Comparison of ENCODE assay signal across 7 mouse cellular contexts in the genomic region with DNA sequence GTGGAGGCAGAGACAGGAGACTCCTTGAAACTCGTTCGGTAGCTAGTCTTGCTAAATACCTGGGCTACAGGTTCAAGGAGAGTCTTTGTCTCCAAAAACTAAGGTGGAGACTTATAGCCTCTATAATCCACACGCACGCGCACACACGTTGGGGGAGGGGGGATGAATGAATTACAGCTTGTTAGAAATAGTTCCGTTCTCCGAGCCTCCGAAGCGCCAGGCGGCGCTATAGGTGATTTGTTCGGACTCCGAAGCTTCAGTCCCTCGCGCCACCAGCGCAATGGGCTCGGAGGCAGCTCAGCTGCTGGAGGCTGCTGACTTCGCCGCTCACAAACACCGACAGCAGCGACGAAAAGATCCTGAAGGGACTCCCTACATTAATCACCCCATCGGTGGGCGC. TPM values are rescaled to one million over a fixed set of nuclear protein-coding genes. Genes with fewer than 3 reads are reported as not detected.
DNase-seq lines count a peak whose midpoint lies in the region; ATAC-seq lines count a peak whose summit lies in the region.

Gene Hddc3, plus strand, starts transcription at position 247 of the 400 bp plus-strand sequence.

- peaks cover 29% of the 10 kb centered on the region for H3K4me1 ChIP-seq in embryonic facial prominence, embryonic 12.5 days
- H3K4me1 ChIP-seq in limb, embryonic 11.5 days (ENCODE audit: control insufficient read depth, insufficient read depth, low read length): peaks cover 27% of the 10 kb centered on the region
- peaks cover 35% of the 10 kb centered on the region for H3K4me1 ChIP-seq in midbrain, embryonic 14.5 days (ENCODE audit: control insufficient read depth, insufficient read depth, low read length)

- no peak for ATAC-seq in embryonic facial prominence, embryonic 12.5 days (ENCODE audit: insufficient number of reproducible peaks, insufficient read depth, low FRiP score, low TSS enrichment)
- ATAC-seq in limb, embryonic 11.5 days (ENCODE audit: insufficient number of reproducible peaks, low FRiP score, low TSS enrichment, low read depth): no peak; the same call in 1 of the 2 replicates
- ATAC-seq in midbrain, embryonic 14.5 days (ENCODE audit: low FRiP score, low TSS enrichment): peak; percentile 66

- H3K9me3 ChIP-seq in embryonic facial prominence, embryonic 12.5 days: no peaks in the 10 kb centered on the region
- H3K9me3 ChIP-seq in limb, embryonic 11.5 days (ENCODE audit: control insufficient read depth, low read length): no peaks in the 10 kb centered on the region
- H3K9me3 ChIP-seq in midbrain, embryonic 14.5 days (ENCODE audit: control insufficient read depth, low read length): no peaks in the 10 kb centered on the region

- peak within 1 kb of the TSS; percentile 59 for H3K4me3 ChIP-seq in embryonic facial prominence, embryonic 12.5 days
- peak within 1 kb of the TSS; percentile 43 for H3K4me3 ChIP-seq in limb, embryonic 11.5 days (ENCODE audit: low read depth, low read length)
- peak within 1 kb of the TSS; percentile 44 for H3K4me3 ChIP-seq in midbrain, embryonic 14.5 days (replicated peaks; ENCODE audit: low read depth, low read length)

- H3K9ac ChIP-seq in embryonic facial prominence, embryonic 12.5 days: peak within 1 kb of the TSS; percentile 75
- peak within 1 kb of the TSS; percentile 80 for H3K9ac ChIP-seq in limb, embryonic 11.5 days (ENCODE audit: low read length)
- H3K9ac ChIP-seq in midbrain, embryonic 14.5 days (replicated peaks; ENCODE audit: low read length): peak within 1 kb of the TSS; percentile 70

- H3K27ac ChIP-seq in embryonic facial prominence, embryonic 12.5 days: peak within 1 kb of the TSS; percentile 65
- no peak within 1 kb of the TSS for H3K27ac ChIP-seq in limb, embryonic 11.5 days (replicated peaks; ENCODE audit: low read depth, low read length)
- peak within 1 kb of the TSS; percentile 70 for H3K27ac ChIP-seq in midbrain, embryonic 14.5 days (replicated peaks; ENCODE audit: low read depth, low read length)

- H3K27me3 ChIP-seq in embryonic facial prominence, embryonic 12.5 days: no peaks in the 10 kb centered on the region
- no peaks in the 10 kb centered on the region for H3K27me3 ChIP-seq in limb, embryonic 11.5 days (ENCODE audit: control insufficient read depth, insufficient read depth, low read length)
- no peaks in the 10 kb centered on the region for H3K27me3 ChIP-seq in midbrain, embryonic 14.5 days (ENCODE audit: control insufficient read depth, insufficient read depth, low read length)

- WGBS in embryonic facial prominence, embryonic 12.5 days: under 1% methylated on average over 25 of the region's 25 CpGs
- under 1% methylated on average over 25 of the region's 25 CpGs for WGBS in limb, embryonic 11.5 days
- WGBS in midbrain, embryonic 14.5 days: 1% methylated on average over 25 of the region's 25 CpGs

- DNase-seq in adrenal gland, postnatal 25 days: peak; percentile 91
- peak; percentile 99 for DNase-seq in heart, adult 11 months
- DNase-seq in kidney, adult 18-20 months: peak; percentile 95
- peak; percentile 98 for DNase-seq in limb, embryonic 11.5 days (ENCODE audit: low spot score)
- peak; percentile 100 for DNase-seq in midbrain, embryonic 14.5 days
- peak; percentile 82 to 97 for DNase-seq in spleen, adult 18-20 months

- H3K36me3 ChIP-seq in embryonic facial prominence, embryonic 12.5 days: 0 out of 2 replicates have a peak, but pooled peaks cover 3% of the 10 kb centered on the region
- H3K36me3 ChIP-seq in limb, embryonic 11.5 days (ENCODE audit: control insufficient read depth, insufficient read depth, low read length): 0 out of 2 replicates have a peak, but pooled peaks cover under 1% of the 10 kb centered on the region
- H3K36me3 ChIP-seq in midbrain, embryonic 14.5 days (ENCODE audit: control insufficient read depth, insufficient read depth, low read length): no peaks in the 10 kb centered on the region

- H3K4me2 ChIP-seq in embryonic facial prominence, embryonic 12.5 days (replicated peaks): peak within 1 kb of the TSS; percentile 80
- peak within 1 kb of the TSS; percentile 76 for H3K4me2 ChIP-seq in limb, embryonic 11.5 days (ENCODE audit: low read depth, severe bottlenecking)
- peak within 1 kb of the TSS; percentile 76 for H3K4me2 ChIP-seq in midbrain, embryonic 14.5 days (ENCODE audit: low read length)

RNA-seq across cellular contexts. Expression of gene Hddc3, which starts in this region (rescaled TPM):
- 32.8 and 37.9 TPM in 2 replicates for total RNA-seq in adrenal gland, postnatal 25 days (2021)
- 23.2 and 27.4 TPM in 2 replicates for polyA plus RNA-seq in embryonic facial prominence, embryonic 12.5 days (2016; fragmentation: Nextera tagmentation; extraction: Ambion mirVana)
- 25.7 and 27.5 TPM in 2 replicates for polyA plus RNA-seq in limb, embryonic 11.5 days (2014; fragmentation: Nextera tagmentation; extraction: Ambion mirVana)
- 28.7 and 34.8 TPM in 2 replicates for polyA plus RNA-seq in midbrain, embryonic 14.5 days (2014; fragmentation: Nextera tagmentation; extraction: Ambion mirVana)
